Mouse (Mus musculus) inflammation-experienced regulatory T-cells, adult 6 months (primary cell): ENCODE data around the gene Smap2. TPM values are rescaled to one million over a fixed set of nuclear protein-coding genes. Genes with fewer than 3 reads are reported as not detected.
A peak's percentile ranks its signal among the peaks of the same experiment; 100 is the strongest.
"Not testable (repeated sequence)": the region's sequence is repeated elsewhere in the genome, so short reads cannot be mapped to it uniquely, and the experiment has no call there.

Experiments
- ATAC-seq: one replicate; pipeline ENCODE4 v1.8.0; 2017
- polyA plus RNA-seq, 3 experiments: library from polyadenylated mRNA; unstranded; fragments of 100-300 nt; shearing (Covaris generic); gene quantifications; one replicate each; pipeline ENCODE4 v1.2.1; 2017

Gene Smap2
- polyA plus RNA-seq, result 10 to 100 TPM; 39.3 to 42.2 (median 40.5) TPM

DNA sequence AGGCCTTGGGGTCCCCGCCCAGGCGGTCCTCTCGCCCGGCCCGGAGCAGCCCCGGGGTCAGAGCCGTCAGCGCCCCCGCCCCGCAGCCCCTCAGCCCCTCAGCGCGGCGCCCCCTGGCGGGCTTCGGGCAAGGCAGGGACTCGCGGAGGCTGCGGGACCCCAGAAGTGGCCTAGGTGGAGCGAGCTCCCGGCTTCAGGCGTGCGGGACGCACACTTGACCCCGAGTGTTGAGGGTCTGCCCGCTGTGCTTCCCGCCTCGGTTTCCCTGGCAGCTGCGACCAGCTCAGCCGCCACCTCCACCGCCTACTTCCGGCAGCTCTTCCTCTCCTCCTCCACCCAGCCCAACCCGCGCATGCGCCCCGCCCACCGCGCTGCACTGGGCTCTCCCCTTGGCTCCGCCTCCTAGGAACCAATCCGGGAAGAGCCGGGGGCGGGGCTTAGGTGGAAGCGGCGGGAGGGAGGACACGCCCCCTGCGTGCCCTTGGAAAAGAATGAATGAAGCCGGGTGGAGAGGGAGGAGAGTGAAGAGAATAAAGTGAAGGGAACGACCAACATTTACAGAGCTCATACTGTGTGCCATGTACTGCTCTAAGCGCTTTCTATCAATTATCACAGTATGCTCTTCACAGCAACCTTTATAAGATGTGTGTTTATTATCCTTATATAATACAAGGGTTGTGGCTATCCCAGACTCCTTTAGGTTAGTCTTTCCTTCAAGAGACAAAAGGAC is at the start of gene Smap2:
TSS of gene Smap2 (minus strand) at position 320 of the 730 bp plus-strand sequence.
- peak; percentile 87 for ATAC-seq

DNA sequence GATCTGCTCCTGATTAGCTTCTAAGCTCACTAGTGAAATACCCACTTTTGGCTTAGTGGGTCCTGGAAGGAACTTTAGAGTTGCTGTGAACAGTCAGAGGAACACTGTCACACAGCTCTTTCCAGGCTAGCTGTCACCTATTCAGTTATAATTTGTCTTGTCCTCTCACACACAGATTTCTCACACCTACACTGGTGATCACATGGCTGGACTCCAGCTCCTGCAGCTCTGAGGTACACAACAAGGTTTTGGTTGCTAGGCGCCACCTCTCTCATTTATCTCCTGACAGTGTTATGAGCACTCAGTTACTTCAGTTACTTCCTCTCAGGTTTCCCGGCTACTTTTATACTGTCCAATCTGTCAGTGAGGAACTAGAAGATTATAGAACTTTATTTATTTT is 48.3 kb upstream of the Smap2 start:
- no peak for ATAC-seq

DNA sequence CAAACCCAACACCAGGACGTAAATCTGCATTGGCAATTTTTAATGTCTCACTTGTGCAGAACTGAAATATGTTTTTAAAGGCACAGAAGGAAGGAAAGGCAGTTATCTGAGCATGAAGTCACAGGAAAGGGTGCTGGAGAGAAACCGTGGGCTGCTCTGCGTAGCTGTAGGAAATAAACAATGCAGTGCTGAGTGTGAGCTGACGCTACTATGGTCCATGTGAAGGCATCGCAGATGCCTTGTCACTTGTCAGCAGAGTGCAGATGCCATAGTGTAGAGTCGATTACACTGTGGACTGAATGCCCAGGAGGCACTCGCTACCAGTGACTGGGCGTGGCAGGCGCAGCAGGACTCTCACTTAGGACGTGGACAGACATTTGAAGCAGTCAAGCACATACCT is 42.2 kb upstream of the Smap2 start:
- not testable (repeated sequence) for ATAC-seq

DNA sequence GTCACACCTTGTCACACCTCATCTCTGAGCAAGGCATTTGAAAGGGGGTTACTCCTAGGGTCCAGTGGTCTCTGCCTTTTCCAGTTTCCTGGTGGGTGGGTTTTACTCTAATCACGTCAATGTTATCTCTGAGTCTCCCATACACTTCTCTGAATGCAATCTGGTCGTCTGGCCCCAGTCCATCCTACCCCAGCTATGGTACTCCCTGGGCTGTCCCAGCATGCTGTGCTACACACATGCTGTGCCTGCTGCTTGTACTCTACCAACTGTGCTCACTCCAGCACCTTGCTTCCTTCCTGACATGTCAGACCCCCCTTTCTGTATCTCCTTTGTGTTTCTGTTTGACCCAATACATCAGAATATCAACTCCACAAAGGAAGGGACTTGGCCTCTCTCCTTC is 40.0 kb upstream of the Smap2 start:
- no peak for ATAC-seq

GRCm38 (mm10) chr4:121056342-121056741 is 39.3 kb upstream of the Smap2 start:
- no peak for ATAC-seq

GRCm38 (mm10) chr4:121052454-121053323 is 35.6 kb upstream of the Smap2 start:
- no peak for ATAC-seq

- ATAC-seq, result no peak
These were observed 34.8 kb upstream of the Smap2 start for GRCm38 (mm10) chr4:121051863-121052262.

- no peak for ATAC-seq
These were observed 25.9 kb upstream of the Smap2 start for GRCm38 (mm10) chr4:121042946-121043345.

DNA sequence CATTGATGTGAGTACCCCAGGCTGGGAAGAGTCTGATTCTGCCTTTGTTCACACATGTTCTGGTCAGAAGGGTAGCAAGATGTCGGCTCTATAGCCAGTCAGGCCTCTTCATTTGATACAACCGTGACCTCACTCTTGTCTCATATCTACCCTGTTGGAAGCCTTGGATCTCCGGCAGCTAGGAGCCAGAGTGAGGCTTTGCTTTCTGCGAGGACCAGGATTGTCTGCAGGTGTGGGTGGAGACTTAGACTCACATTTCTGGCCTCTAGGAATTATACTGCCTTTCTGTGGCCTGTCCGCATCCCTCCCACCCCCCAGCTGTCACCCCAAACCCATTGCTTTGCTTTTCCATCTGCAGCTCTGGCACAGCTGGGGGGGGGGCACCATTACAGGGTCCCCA is 25.4 kb upstream of the Smap2 start:
- ATAC-seq, result no peak

- peak; percentile 74 for ATAC-seq
These were observed 24.0 kb upstream of the Smap2 start for GRCm38 (mm10) chr4:121040897-121041671.

DNA sequence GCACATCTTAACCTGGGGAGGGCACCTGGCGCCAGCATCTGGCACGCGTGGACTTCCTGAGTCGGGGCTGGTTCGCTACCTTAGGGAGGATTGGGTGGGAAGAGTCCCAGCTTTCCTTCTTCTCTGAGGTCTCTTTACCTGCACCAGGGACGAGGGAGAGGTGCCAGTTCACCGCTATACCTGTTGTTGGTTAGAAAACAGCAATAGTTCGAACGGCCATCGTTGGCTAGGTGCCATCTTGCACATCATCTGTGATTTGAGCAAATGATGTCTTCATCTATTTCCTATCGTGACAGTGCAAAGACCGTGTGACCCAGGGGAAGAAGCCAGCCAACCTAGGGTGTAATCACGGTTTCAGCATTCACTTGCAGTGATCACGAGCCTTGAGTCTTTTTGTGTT is 23.3 kb upstream of the Smap2 start:
- no peak for ATAC-seq

DNA sequence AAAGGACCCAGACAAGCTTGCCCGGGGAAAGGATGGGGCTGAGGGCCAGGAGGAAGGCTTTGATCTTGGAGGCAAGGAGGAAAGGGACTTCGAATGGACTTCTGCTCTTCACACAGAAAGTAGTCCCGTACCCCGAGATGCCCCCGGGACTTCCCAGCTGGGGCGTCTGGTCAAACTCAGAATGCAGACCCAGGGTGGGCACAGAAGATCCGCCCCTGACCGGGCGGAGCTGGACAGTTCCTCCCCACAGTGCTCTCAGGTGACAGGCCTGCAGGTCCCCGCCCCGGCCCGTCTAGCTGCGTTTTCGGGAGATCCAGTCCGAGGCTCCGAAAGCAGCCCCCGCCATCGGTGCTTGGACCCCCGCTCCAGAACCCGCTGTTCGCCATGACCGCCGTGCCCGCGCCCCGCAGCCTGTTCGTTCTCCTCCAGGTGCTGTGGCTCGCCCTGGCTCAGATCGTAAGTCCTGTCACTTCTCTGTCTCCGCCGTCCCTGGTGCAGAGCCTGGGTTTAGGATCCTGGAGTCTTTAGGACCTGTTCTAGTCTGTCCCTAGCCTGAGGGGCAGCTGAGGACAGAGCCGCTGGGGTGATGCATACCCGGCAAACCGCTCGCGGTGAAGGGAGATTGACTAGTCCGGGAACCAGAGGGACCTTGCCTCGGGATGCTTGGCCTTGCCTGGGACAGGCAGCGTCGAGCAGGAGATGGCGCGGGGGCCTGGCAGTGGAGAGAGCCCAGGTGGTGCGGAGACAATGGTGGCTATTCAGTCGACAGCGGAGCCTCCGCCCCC is 22.5 kb upstream of the Smap2 start, which contains the start of gene Col9a2:
TSS of gene Col9a2 (plus strand) at position 55 of the 785 bp plus-strand sequence.
- no peak for ATAC-seq

- ATAC-seq, result no peak
These were observed 16.0 kb upstream of the Smap2 start for GRCm38 (mm10) chr4:121033006-121033405.

GRCm38 (mm10) chr4:121031440-121031839 is 14.4 kb upstream of the Smap2 start:
- ATAC-seq, result peak; percentile 63

DNA sequence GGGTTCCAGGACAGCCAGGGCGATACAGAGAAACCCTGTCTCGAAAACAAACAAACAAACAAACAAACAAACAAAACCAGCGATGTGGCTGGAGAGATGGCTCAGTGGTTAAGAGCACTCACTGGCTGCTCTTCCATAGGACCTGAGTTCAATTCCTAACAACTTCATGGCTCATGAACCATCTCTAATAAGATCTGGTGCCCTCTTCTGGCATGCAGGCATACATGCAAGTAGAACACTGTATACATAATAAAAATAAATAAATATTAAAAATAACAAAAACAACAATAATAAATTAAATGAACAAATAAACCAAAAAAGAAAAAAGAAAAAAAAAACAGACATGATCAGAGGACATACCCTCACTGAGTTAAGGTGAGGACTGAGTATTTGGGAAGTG is 12.6 kb upstream of the Smap2 start:
- ATAC-seq, result no peak

DNA sequence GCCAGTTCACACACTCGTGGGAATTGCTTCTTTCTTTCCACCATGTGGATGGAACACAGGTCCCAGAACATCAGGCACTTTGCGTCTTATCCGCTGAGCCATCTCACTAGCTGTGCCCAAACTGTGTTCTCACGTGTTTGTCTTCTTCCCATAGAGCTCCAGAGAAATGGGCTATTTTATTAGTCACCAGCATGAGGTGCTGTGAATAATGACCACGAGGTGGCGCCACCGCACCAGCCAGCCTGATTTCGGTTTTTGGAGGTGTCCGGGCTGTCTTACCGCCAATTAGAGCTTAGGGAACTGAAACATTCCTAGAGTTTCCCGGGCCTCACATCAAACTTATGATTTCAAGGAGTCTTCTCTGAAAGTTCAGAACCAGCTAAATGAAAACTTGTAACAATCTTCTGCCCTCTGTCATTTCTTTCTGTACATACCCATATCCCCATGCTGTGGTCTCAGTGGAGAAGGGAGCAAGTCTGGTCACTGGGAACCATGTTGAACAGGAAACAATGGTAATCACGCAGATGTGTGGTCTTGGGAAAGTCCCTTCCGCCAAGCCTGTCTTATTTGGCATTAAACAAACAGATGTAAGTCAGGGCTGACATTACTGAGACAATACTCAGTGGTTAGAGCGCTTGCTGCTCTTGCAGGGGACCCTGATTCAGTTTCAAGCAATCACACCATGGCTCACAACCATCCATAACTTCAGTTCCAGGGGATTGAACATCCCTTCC is 11.8 kb upstream of the Smap2 start:
- ATAC-seq, result peak; percentile 57

DNA sequence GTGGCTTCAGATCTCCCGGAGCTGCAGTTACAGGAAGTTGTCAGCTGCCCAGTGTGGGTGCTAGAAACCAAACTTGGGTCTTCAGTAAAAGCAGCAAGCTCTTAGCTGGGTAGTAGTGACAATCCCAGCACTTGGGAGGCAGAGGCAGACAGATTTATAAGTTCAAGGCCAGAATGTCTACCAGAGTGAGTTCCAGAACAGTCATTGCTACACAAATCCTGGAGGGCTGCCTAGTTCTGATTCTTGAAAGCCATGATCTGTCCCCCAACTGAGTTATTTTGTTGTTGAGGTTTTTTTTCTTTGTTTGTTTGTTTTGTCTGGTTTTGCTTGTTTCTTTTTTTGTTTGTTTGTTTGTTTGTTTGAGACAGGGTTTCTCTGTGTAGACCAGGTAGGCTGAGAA is 11.1 kb upstream of the Smap2 start:
- ATAC-seq, result no peak

DNA sequence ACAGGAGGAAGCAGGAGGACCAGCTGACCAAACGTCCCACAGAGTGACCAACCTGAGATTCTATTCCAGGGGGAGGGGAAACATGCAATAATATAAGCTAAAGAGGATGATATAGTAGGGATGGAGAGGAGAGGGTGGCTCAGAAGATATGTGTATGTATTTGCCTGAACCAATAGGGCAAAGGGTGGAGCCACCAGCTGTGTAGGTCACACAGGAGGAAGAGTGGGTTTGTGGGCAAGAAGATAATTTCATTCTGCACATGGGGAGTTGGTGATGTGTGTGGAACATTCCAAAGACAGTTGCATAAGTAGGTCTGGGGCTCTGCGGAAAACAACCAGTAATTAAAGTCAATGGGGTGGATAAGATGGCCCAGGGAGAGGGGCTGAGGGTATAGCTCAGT is 8.6 kb upstream of the Smap2 start:
- ATAC-seq, result no peak

DNA sequence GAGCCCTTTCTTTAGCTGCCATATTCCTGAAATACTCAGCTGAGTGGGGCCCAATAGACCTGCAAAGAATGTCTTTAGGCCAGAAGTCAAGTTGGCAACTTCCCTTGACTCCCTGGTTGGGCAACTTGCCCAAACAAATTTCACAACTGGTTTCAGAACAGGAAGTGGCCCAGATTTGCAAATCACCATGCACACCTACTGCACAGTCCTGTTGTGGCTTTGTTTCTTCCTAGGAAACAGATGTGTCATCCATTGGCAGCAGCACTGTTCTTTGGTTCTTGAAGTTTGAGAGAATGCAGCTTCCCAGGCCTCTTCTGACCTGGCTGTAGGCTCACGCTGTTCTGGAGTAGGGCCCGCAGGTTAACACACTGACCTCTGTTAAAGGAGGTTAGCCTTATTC is 6.9 kb upstream of the Smap2 start:
- peak; percentile 18 for ATAC-seq

- no peak for ATAC-seq
These were observed 6.4 kb upstream of the Smap2 start for GRCm38 (mm10) chr4:121023464-121023863.

- no peak for ATAC-seq
These were observed 4.9 kb upstream of the Smap2 start for GRCm38 (mm10) chr4:121021911-121022310.
